ENCODE assay signal across 22 mouse cellular contexts in genomic region chr6:89245506-89245905, GRCm38 (mm10).
DNase-seq lines count a peak whose midpoint lies in the region; ATAC-seq and TF ChIP-seq lines count a peak whose summit lies in the region.
"Had no signal": no experiment of that assay in that cellular context is flagged by ENCODE, and none has a peak within 500 bp of the region (broad histone marks: within the 10 kb centered on the region; RNA-seq: fewer than 3 reads in every experiment).

No protein-coding gene starts in this region.

- peaks cover 22% of the 10 kb centered on the region for H3K4me1 ChIP-seq in hindbrain, embryonic 12.5 days
- peaks cover under 1% of the 10 kb centered on the region; the same call in 1 of the 2 replicates for H3K4me1 ChIP-seq in hindbrain, postnatal 0 days (ENCODE audit: insufficient read depth, low read length)
- no peaks in the 10 kb centered on the region for H3K4me1 ChIP-seq in bone marrow macrophage, adult 2 months (ENCODE audit: control insufficient read depth, insufficient read depth, low read length)
- H3K4me1 ChIP-seq: embryonic facial prominence, embryonic 15.5 days; heart, embryonic 10.5 days; liver, embryonic 13.5 days; lung, embryonic 15.5 days; stomach, embryonic 15.5 days had no signal

- ATAC-seq in hindbrain, embryonic 12.5 days (ENCODE audit: low FRiP score): 0 out of 2 replicates have a peak, but pooled peaks have one; percentile 7
- no peak for ATAC-seq in hindbrain, postnatal 0 days
- ATAC-seq: forebrain, embryonic 16.5 days had no signal

- H3K27ac ChIP-seq in hindbrain, embryonic 12.5 days: no peak overlapping the region
- H3K27ac ChIP-seq in hindbrain, postnatal 0 days: no peak overlapping the region
- no peak overlapping the region for H3K27ac ChIP-seq in bone marrow macrophage, adult 2 months (ENCODE audit: insufficient read depth, low read depth, low read length)
- H3K27ac ChIP-seq: embryonic facial prominence, embryonic 15.5 days; heart, embryonic 10.5 days; liver, embryonic 13.5 days; lung, embryonic 15.5 days; macrophage; midbrain, embryonic 12.5 days; stomach, embryonic 15.5 days had no signal

- H3K4me2 ChIP-seq in hindbrain, embryonic 12.5 days (replicated peaks): no peak overlapping the region
- no peak overlapping the region for H3K4me2 ChIP-seq in hindbrain, postnatal 0 days (ENCODE audit: low read depth, low read length)
- H3K4me2 ChIP-seq: embryonic facial prominence, embryonic 15.5 days; liver, embryonic 13.5 days; lung, embryonic 15.5 days; midbrain, embryonic 12.5 days; stomach, embryonic 15.5 days had no signal

- no peak overlapping the region for H3K9ac ChIP-seq in hindbrain, embryonic 12.5 days
- H3K9ac ChIP-seq in hindbrain, postnatal 0 days (replicated peaks; ENCODE audit: low read length): no peak overlapping the region
- H3K9ac ChIP-seq: embryonic facial prominence, embryonic 15.5 days; liver, embryonic 13.5 days; lung, embryonic 15.5 days; midbrain, embryonic 12.5 days; stomach, embryonic 15.5 days had no signal

- no peak for DNase-seq in hindbrain, postnatal 0 days (ENCODE audit: low spot score)
- DNase-seq in testis, postnatal 10 days (ENCODE audit: low spot score): peak; percentile 30
- no peak for DNase-seq in testis, postnatal 14 days (ENCODE audit: low spot score)
- DNase-seq in cerebellum, postnatal 14 days: no peak
- DNase-seq in spleen, postnatal 10 days (ENCODE audit: low spot score in 2 of 2): no peak
- DNase-seq: adrenal gland, adult 2 months; cerebellum, adult 9-11 months; embryo, embryonic 11 days; kidney, adult 2 months; kidney, postnatal 10 days; liver, embryonic 13.5 days; right cerebral cortex, postnatal 25 days had no signal

- WGBS in hindbrain, embryonic 12.5 days: 37% methylated on average over 8 of the region's 8 CpGs
- WGBS in hindbrain, postnatal 0 days: 34% methylated on average over 8 of the region's 8 CpGs

- no peak for TF ChIP-seq POLR2A in bone marrow macrophage, adult 2 months (IDR thresholded peaks at IDR 0.05; ENCODE audit: borderline replicate concordance, low read depth, low read length)

- H3K9me3 ChIP-seq in hindbrain, embryonic 12.5 days (replicated peaks): no peaks in the 10 kb centered on the region
- no peaks in the 10 kb centered on the region for H3K9me3 ChIP-seq in hindbrain, postnatal 0 days (ENCODE audit: low read length)
- H3K9me3 ChIP-seq: embryonic facial prominence, embryonic 15.5 days; heart, embryonic 10.5 days; liver, embryonic 13.5 days; lung, embryonic 15.5 days; midbrain, embryonic 12.5 days; stomach, embryonic 15.5 days had no signal

- no peaks in the 10 kb centered on the region for H3K36me3 ChIP-seq in hindbrain, embryonic 12.5 days
- H3K36me3 ChIP-seq in hindbrain, postnatal 0 days (ENCODE audit: insufficient read depth, low read length): no peaks in the 10 kb centered on the region
- H3K36me3 ChIP-seq: embryonic facial prominence, embryonic 15.5 days; heart, embryonic 10.5 days; liver, embryonic 13.5 days; lung, embryonic 15.5 days; midbrain, embryonic 12.5 days; stomach, embryonic 15.5 days had no signal

- H3K27me3 ChIP-seq in hindbrain, embryonic 12.5 days: peaks cover 1% of the 10 kb centered on the region; the same call in 1 of the 2 replicates
- H3K27me3 ChIP-seq in hindbrain, postnatal 0 days (ENCODE audit: insufficient read depth, low read length): peaks cover 5% of the 10 kb centered on the region
- H3K27me3 ChIP-seq: embryonic facial prominence, embryonic 15.5 days; lung, embryonic 15.5 days had no signal

- TF ChIP-seq CTCF in hindbrain, postnatal 0 days (IDR thresholded peaks at IDR 0.05; ENCODE audit: low read depth): no peak
- TF ChIP-seq CTCF in bone marrow macrophage, adult 2 months (IDR thresholded peaks at IDR 0.05; ENCODE audit: low read depth, low read length): peak; percentile 21; the same call in 1 of the 2 replicates

- H3K4me3 ChIP-seq in hindbrain, embryonic 12.5 days: no peak overlapping the region
- H3K4me3 ChIP-seq in hindbrain, postnatal 0 days (ENCODE audit: low read length): no peak overlapping the region
- no peak overlapping the region for H3K4me3 ChIP-seq in bone marrow macrophage, adult 2 months (ENCODE audit: insufficient read depth, low read length)
- H3K4me3 ChIP-seq: embryonic facial prominence, embryonic 15.5 days; heart, embryonic 10.5 days; liver, embryonic 13.5 days; lung, embryonic 15.5 days; midbrain, embryonic 12.5 days; myocyte; stomach, embryonic 15.5 days had no signal
